Comparison of ENCODE assay signal across 15 mouse cellular contexts in the genomic region with DNA sequence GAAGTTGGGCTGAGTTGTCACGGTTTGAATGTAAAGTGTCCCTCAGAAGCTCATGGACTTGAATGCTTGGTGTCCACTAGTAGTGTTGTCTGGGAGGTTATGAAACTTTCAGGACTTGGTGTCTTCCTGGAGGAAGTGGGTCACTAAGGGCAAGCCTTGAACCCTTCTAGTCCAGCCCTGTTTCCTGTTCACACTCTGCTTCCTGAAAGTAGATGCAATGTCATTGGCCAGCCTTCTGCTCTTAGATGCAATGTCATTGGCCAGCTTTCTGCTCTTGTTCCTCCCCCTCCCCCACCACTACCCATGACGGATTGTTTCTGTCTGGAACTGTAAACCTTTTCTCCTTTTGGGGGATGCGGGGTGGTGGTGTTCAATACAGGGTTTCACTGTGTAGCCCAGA.
"Had no signal": no experiment of that assay in that cellular context is flagged by ENCODE, and none has a peak within 500 bp of the region (broad histone marks: within the 10 kb centered on the region; RNA-seq: fewer than 3 reads in every experiment).

No protein-coding gene starts in this region.

- DNase-seq: kidney, adult 18-20 months; kidney, adult 9 months; kidney, postnatal 14 days; kidney, postnatal 4 days; liver, embryonic 13.5 days; lung, adult 2 months; right cerebral cortex, adult 18-20 months; right cerebral cortex, postnatal 14 days; right cerebral cortex, postnatal 4 days; thymus, postnatal 25 days had no signal

- H3K4me1 ChIP-seq: liver, embryonic 13.5 days; midbrain, embryonic 13.5 days had no signal

- H3K4me2 ChIP-seq: liver, embryonic 13.5 days; midbrain, embryonic 13.5 days had no signal

- H3K9ac ChIP-seq: liver, embryonic 13.5 days; midbrain, embryonic 13.5 days had no signal

- ATAC-seq: intestine, embryonic 16.5 days; midbrain, embryonic 13.5 days; midbrain, embryonic 16.5 days had no signal

- H3K27ac ChIP-seq: liver, embryonic 13.5 days; macrophage; midbrain, embryonic 13.5 days; stomach, postnatal 0 days had no signal

- H3K36me3 ChIP-seq: liver, embryonic 13.5 days; midbrain, embryonic 13.5 days had no signal

- H3K9me3 ChIP-seq: liver, embryonic 13.5 days; midbrain, embryonic 13.5 days had no signal

- H3K4me3 ChIP-seq: liver, embryonic 13.5 days; midbrain, embryonic 13.5 days had no signal

- H3K27me3 ChIP-seq: liver, embryonic 13.5 days; midbrain, embryonic 13.5 days had no signal
